Mouse (Mus musculus): ENCODE data around the gene Gpsm1. TPM values are rescaled to one million over a fixed set of nuclear protein-coding genes. Genes with fewer than 3 reads are reported as not detected.
"Not testable (repeated sequence)": the region's sequence is repeated elsewhere in the genome, so short reads cannot be mapped to it uniquely, and the experiment has no call there.

The Gpsm1 gene
- polyA plus RNA-seq, 1 experiment from 2014 or later = 18.9 TPM

GRCm38 (mm10) chr2:26380871-26381270 is 65.6 kb downstream of the Gpsm1 start:
- ATAC-seq (replicated peaks; ENCODE audit: low FRiP score); H3K9me3 ChIP-seq (ENCODE audit: control insufficient read depth, low read length); H3K27me3 ChIP-seq (replicated peaks; ENCODE audit: control insufficient read depth, insufficient read depth, low read length); DNase-seq (ENCODE audit: low spot score); H3K4me1 ChIP-seq (replicated peaks; ENCODE audit: control insufficient read depth, insufficient read depth, low read length); H3K27ac ChIP-seq (ENCODE audit: low read depth, low read length): not testable (repeated sequence)
- peaks cover 38% of the 10 kb centered on the region for H3K36me3 ChIP-seq (ENCODE audit: control insufficient read depth, insufficient read depth, low read length)
- WGBS = 27% methylated on average over 6 of the region's 6 CpGs
- peak overlapping the region; percentile 89 for H3K4me3 ChIP-seq (ENCODE audit: low read depth, low read length)
- H3K4me2 ChIP-seq = peak overlapping the region; percentile 73
- H3K9ac ChIP-seq (ENCODE audit: low read depth, low read length) = peak overlapping the region; percentile 69

GRCm38 (mm10) chr2:26387713-26388112 is 72.4 kb downstream of the Gpsm1 start:
- no peak overlapping the region for H3K27ac ChIP-seq (ENCODE audit: low read depth, low read length)
- peaks cover 14% of the 10 kb centered on the region for H3K4me1 ChIP-seq (replicated peaks; ENCODE audit: control insufficient read depth, insufficient read depth, low read length)
- H3K36me3 ChIP-seq (ENCODE audit: control insufficient read depth, insufficient read depth, low read length) = peaks cover 56% of the 10 kb centered on the region
- no peaks in the 10 kb centered on the region for H3K27me3 ChIP-seq (replicated peaks; ENCODE audit: control insufficient read depth, insufficient read depth, low read length)
- WGBS = 93% methylated on average over 3 of the region's 3 CpGs
- no peaks in the 10 kb centered on the region for H3K9me3 ChIP-seq (ENCODE audit: control insufficient read depth, low read length)
- H3K9ac ChIP-seq (ENCODE audit: low read depth, low read length) = peak overlapping the region; percentile 94
- H3K4me3 ChIP-seq (ENCODE audit: low read depth, low read length) = peak overlapping the region; percentile 87
- no peak for ATAC-seq (replicated peaks; ENCODE audit: low FRiP score)
- no peak for DNase-seq (ENCODE audit: low spot score)
- H3K4me2 ChIP-seq = peak overlapping the region; percentile 72

- peak overlapping the region; percentile 87 for H3K4me3 ChIP-seq (ENCODE audit: low read depth, low read length)
- peak overlapping the region; percentile 72 for H3K4me2 ChIP-seq
- H3K27ac ChIP-seq (ENCODE audit: low read depth, low read length) = peak overlapping the region; percentile 40
- H3K9me3 ChIP-seq (ENCODE audit: control insufficient read depth, low read length) = no peaks in the 10 kb centered on the region
- H3K36me3 ChIP-seq (ENCODE audit: control insufficient read depth, insufficient read depth, low read length) = peaks cover 60% of the 10 kb centered on the region
- DNase-seq (ENCODE audit: low spot score) (peak; percentile 70), ATAC-seq (replicated peaks; ENCODE audit: low FRiP score) (peak; percentile 66)
- H3K27me3 ChIP-seq (replicated peaks; ENCODE audit: control insufficient read depth, insufficient read depth, low read length) = no peaks in the 10 kb centered on the region
- under 1% methylated on average over 45 of the region's 45 CpGs for WGBS
- H3K9ac ChIP-seq (ENCODE audit: low read depth, low read length) = peak overlapping the region; percentile 94
- peaks cover 14% of the 10 kb centered on the region for H3K4me1 ChIP-seq (replicated peaks; ENCODE audit: control insufficient read depth, insufficient read depth, low read length)
Measured at GRCm38 (mm10) chr2:26388682-26389153, 73.4 kb downstream of the Gpsm1 start.

GRCm38 (mm10) chr2:26389154-26389690 is 73.9 kb downstream of the Gpsm1 start, which contains the start of the genes Entr1 and Pmpca:
Entr1 (minus strand) TSS chr2:26389316.
Pmpca (plus strand) TSS chr2:26389339.
- no peaks in the 10 kb centered on the region for H3K9me3 ChIP-seq (ENCODE audit: control insufficient read depth, low read length)
- no peaks in the 10 kb centered on the region for H3K27me3 ChIP-seq (replicated peaks; ENCODE audit: control insufficient read depth, insufficient read depth, low read length)
- peaks cover 61% of the 10 kb centered on the region for H3K36me3 ChIP-seq (ENCODE audit: control insufficient read depth, insufficient read depth, low read length)
- under 1% methylated on average over 60 of the region's 60 CpGs for WGBS
- peaks cover 14% of the 10 kb centered on the region for H3K4me1 ChIP-seq (replicated peaks; ENCODE audit: control insufficient read depth, insufficient read depth, low read length)
- peak; percentile 91 for ATAC-seq (replicated peaks; ENCODE audit: low FRiP score)
- peak within 1 kb of the TSS; percentile 94 for H3K9ac ChIP-seq (ENCODE audit: low read depth, low read length)
- H3K4me3 ChIP-seq (ENCODE audit: low read depth, low read length) = peak within 1 kb of the TSS; percentile 87
- peak within 1 kb of the TSS; percentile 72 for H3K4me2 ChIP-seq
- DNase-seq (ENCODE audit: low spot score) = peak; percentile 88
- H3K27ac ChIP-seq (ENCODE audit: low read depth, low read length) = peak within 1 kb of the TSS; percentile 40

- ATAC-seq (replicated peaks; ENCODE audit: low FRiP score) = no peak
- 72% methylated on average over 3 of the region's 3 CpGs for WGBS
- Histone ChIP-seq H3K27ac (ENCODE audit: low read depth, low read length) (no peak overlapping the region), H3K36me3 (ENCODE audit: control insufficient read depth, insufficient read depth, low read length) (peaks cover 64% of the 10 kb centered on the region), H3K4me3 (ENCODE audit: low read depth, low read length) (0 out of 2 replicates have a peak overlapping the region, but pooled peaks have one; percentile 1), H3K9me3 (ENCODE audit: control insufficient read depth, low read length) (no peaks in the 10 kb centered on the region), H3K4me2 (peak overlapping the region; percentile 1; the same call in 1 of the 2 replicates), H3K27me3 (replicated peaks; ENCODE audit: control insufficient read depth, insufficient read depth, low read length) (no peaks in the 10 kb centered on the region), H3K9ac (ENCODE audit: low read depth, low read length) (no peak overlapping the region), H3K4me1 (replicated peaks; ENCODE audit: control insufficient read depth, insufficient read depth, low read length) (peaks cover 14% of the 10 kb centered on the region)
- no peak for DNase-seq (ENCODE audit: low spot score)
Measured at GRCm38 (mm10) chr2:26390954-26391353, 75.6 kb downstream of the Gpsm1 start.

GRCm38 (mm10) chr2:26391617-26392016 is 76.3 kb downstream of the Gpsm1 start:
- peaks cover 66% of the 10 kb centered on the region for H3K36me3 ChIP-seq (ENCODE audit: control insufficient read depth, insufficient read depth, low read length)
- DNase-seq (ENCODE audit: low spot score) = no peak
- no peak overlapping the region for H3K9ac ChIP-seq (ENCODE audit: low read depth, low read length)
- no peak overlapping the region for H3K27ac ChIP-seq (ENCODE audit: low read depth, low read length)
- 87% methylated on average over 6 of the region's 6 CpGs for WGBS
- no peaks in the 10 kb centered on the region for H3K27me3 ChIP-seq (replicated peaks; ENCODE audit: control insufficient read depth, insufficient read depth, low read length)
- no peaks in the 10 kb centered on the region for H3K9me3 ChIP-seq (ENCODE audit: control insufficient read depth, low read length)
- H3K4me1 ChIP-seq (replicated peaks; ENCODE audit: control insufficient read depth, insufficient read depth, low read length) = peaks cover 14% of the 10 kb centered on the region
- no peak for ATAC-seq (replicated peaks; ENCODE audit: low FRiP score)
- no peak overlapping the region for H3K4me2 ChIP-seq
- no peak overlapping the region for H3K4me3 ChIP-seq (ENCODE audit: low read depth, low read length)

Other genes starting within 250 kb of the Gpsm1 start
- gene Nacc2, start 192.3 kb upstream of the Gpsm1 start, polyA plus RNA-seq (2014; fragmentation: Nextera tagmentation; extraction: Ambion mirVana) = 4.0 TPM in 2 replicates
- gene Lhx3, start 107.2 kb upstream of the Gpsm1 start, polyA plus RNA-seq (2014; fragmentation: Nextera tagmentation; extraction: Ambion mirVana) = 0.09 TPM in 1 of 2 replicates, not detected in the other
- gene Qsox2, start 78.0 kb upstream of the Gpsm1 start, polyA plus RNA-seq (2014; fragmentation: Nextera tagmentation; extraction: Ambion mirVana) = 13.5 and 14.7 TPM in 2 replicates
- gene Ccdc187, start 21.0 kb upstream of the Gpsm1 start, polyA plus RNA-seq (2014; fragmentation: Nextera tagmentation; extraction: Ambion mirVana) = not detected in 2 replicates
- gene Dnlz, start 36.6 kb downstream of the Gpsm1 start, polyA plus RNA-seq (2014; fragmentation: Nextera tagmentation; extraction: Ambion mirVana) = 23.0 and 23.8 TPM in 2 replicates
- 1.1 and 1.7 TPM in 2 replicates for gene Card9, start 45.4 kb downstream of the Gpsm1 start, polyA plus RNA-seq (2014; fragmentation: Nextera tagmentation; extraction: Ambion mirVana)
- 36.4 and 41.6 TPM in 2 replicates for gene Snapc4, start 65.1 kb downstream of the Gpsm1 start, polyA plus RNA-seq (2014; fragmentation: Nextera tagmentation; extraction: Ambion mirVana)
- 94.4 and 95.7 TPM in 2 replicates for gene Entr1, start 73.8 kb downstream of the Gpsm1 start, polyA plus RNA-seq (2014; fragmentation: Nextera tagmentation; extraction: Ambion mirVana)
- gene Pmpca, start 73.8 kb downstream of the Gpsm1 start, polyA plus RNA-seq (2014; fragmentation: Nextera tagmentation; extraction: Ambion mirVana) = 147 and 150 TPM in 2 replicates
- 17.7 and 19.2 TPM in 2 replicates for gene Inpp5e, start 93.7 kb downstream of the Gpsm1 start, polyA plus RNA-seq (2014; fragmentation: Nextera tagmentation; extraction: Ambion mirVana)
- gene Sec16a, start 129.7 kb downstream of the Gpsm1 start, polyA plus RNA-seq (2014; fragmentation: Nextera tagmentation; extraction: Ambion mirVana) = 33.7 TPM in 2 replicates
- 7.1 and 10.5 TPM in 2 replicates for gene Notch1, start 201.1 kb downstream of the Gpsm1 start, polyA plus RNA-seq (2014; fragmentation: Nextera tagmentation; extraction: Ambion mirVana)